Comparison of ENCODE assay signal across 10 mouse cellular contexts in genomic region chr5:143293404-143293803, GRCm38 (mm10). TPM values are rescaled to one million over a fixed set of nuclear protein-coding genes. Genes with fewer than 3 reads are reported as not detected.
A peak's percentile ranks its signal among the peaks of the same experiment; 100 is the strongest.
DNase-seq lines count a peak whose midpoint lies in the region; ATAC-seq and TF ChIP-seq lines count a peak whose summit lies in the region.
"Had no signal": no experiment of that assay in that cellular context is flagged by ENCODE, and none has a peak within 500 bp of the region (broad histone marks: within the 10 kb centered on the region; RNA-seq: fewer than 3 reads in every experiment).

TSS of gene Zfp853 (minus strand) at chr5:143293623.

- peak within 1 kb of the TSS; percentile 63 for H3K4me3 ChIP-seq in gastrocnemius, adult 2 months
- peak within 1 kb of the TSS; percentile 43 for H3K4me3 ChIP-seq in liver, embryonic 13.5 days (replicated peaks)

- H3K4me1 ChIP-seq in liver, embryonic 13.5 days (replicated peaks): peaks cover 4% of the 10 kb centered on the region

- no peaks in the 10 kb centered on the region for H3K9me3 ChIP-seq in liver, embryonic 13.5 days (replicated peaks)

- 8% methylated on average over 32 of the region's 38 CpGs for WGBS in liver, embryonic 13.5 days (ENCODE audit: insufficient replicate concordance)

- no peak for ATAC-seq in liver, embryonic 13.5 days (ENCODE audit: low read depth)

- peaks cover 63% of the 10 kb centered on the region for H3K27me3 ChIP-seq in liver, embryonic 13.5 days

- H3K4me2 ChIP-seq in liver, embryonic 13.5 days: peak within 1 kb of the TSS; percentile 57

- H3K36me3 ChIP-seq in liver, embryonic 13.5 days: no peaks in the 10 kb centered on the region; the same call in 1 of the 2 replicates

- no peak within 1 kb of the TSS for H3K27ac ChIP-seq in gastrocnemius, adult 2 months
- H3K27ac ChIP-seq in liver, embryonic 13.5 days: no peak within 1 kb of the TSS

- TF ChIP-seq CTCF in gastrocnemius, adult 2 months (IDR thresholded peaks at IDR 0.05): no peak

- DNase-seq in gastrocnemius, adult 2 months: no peak
- DNase-seq in gastrocnemius, adult 18-20 months (ENCODE audit: low spot score): no peak
- DNase-seq in right cerebral cortex, postnatal 10 days (ENCODE audit: low spot score in 2 of 2): peak; percentile 62 to 64
- DNase-seq in right cerebral cortex, postnatal 36 days (ENCODE audit: low spot score in 2 of 2): no peak
- no peak for DNase-seq in liver, embryonic 13.5 days
- no peak for DNase-seq in thymus, postnatal 36 days
- DNase-seq in spleen, adult 12 weeks (ENCODE audit: low spot score): no peak
- DNase-seq in yolk sac, embryonic 10.5 days (ENCODE audit: low spot score): no peak

- intact Hi-C loops in gastrocnemius, adult 2 months (cut with DNase I): no loop called here

- no peak within 1 kb of the TSS for H3K9ac ChIP-seq in liver, embryonic 13.5 days

RNA-seq across cellular contexts. Expression of gene Zfp853, which starts in this region (rescaled TPM):
- total RNA-seq in gastrocnemius, adult 2 months (2021): under 1 TPM in 1 of 2 experiments, not detected in 1; 0.08 TPM
- not detected for total RNA-seq in gastrocnemius, adult 18-20 months (2021)
- not detected in 2 replicates for polyA plus RNA-seq in liver, embryonic 13.5 days (2015; fragmentation: Nextera tagmentation; extraction: Ambion mirVana)
- total RNA-seq: common myeloid progenitor, adult 5-6 weeks had no signal
- polyA plus RNA-seq: C2C12 had no signal

Comparison
In these comparisons a context has a peak if more than half of its experiments do, and no peak if none do; other contexts are left out.
1. DNase-seq: peak in right cerebral cortex, postnatal 10 days (2 of 2); none in gastrocnemius, adult 2 months (single experiment), gastrocnemius, adult 18-20 months (single experiment), right cerebral cortex, postnatal 36 days (0 of 2), liver, embryonic 13.5 days (single experiment), thymus, postnatal 36 days (0 of 2), spleen, adult 12 weeks (single experiment) and yolk sac, embryonic 10.5 days (single experiment).